Mouse (Mus musculus): ENCODE data around the gene Ric8b. TPM values are rescaled to one million over a fixed set of nuclear protein-coding genes. Genes with fewer than 3 reads are reported as not detected.
A peak's percentile ranks its signal among the peaks of the same experiment; 100 is the strongest.

Gene Ric8b
- total RNA-seq, 2 experiments from 2014 or later = 46.4 to 64.5 TPM

- intact Hi-C loops (cut with DNase I) = no loop called here
- DNase-seq (ENCODE audit: low spot score in 2 of 2) = no peak
These were observed 121.4 kb downstream of the Ric8b start for GRCm38 (mm10) chr10:85038852-85039251.

GRCm38 (mm10) chr10:85044191-85044711 is 126.8 kb downstream of the Ric8b start:
- intact Hi-C loops (cut with DNase I) = loop anchor here (2.0 to 10.0 kb wide), 2 partner anchors 403 to 529 kb away; no protein-coding TSS in a partner anchor
- no peak for DNase-seq (ENCODE audit: low spot score in 2 of 2)

GRCm38 (mm10) chr10:85044732-85045720 is 127.6 kb downstream of the Ric8b start:
- intact Hi-C loops (cut with DNase I) = loop anchor here (2.0 to 10.0 kb wide), 3 partner anchors 33 to 530 kb away; no protein-coding TSS in a partner anchor
- DNase-seq (ENCODE audit: low spot score in 2 of 2) = peak in 1 of 2 experiments; percentile 31

- DNase-seq (ENCODE audit: low spot score in 2 of 2) = no peak
- intact Hi-C loops (cut with DNase I) = loop anchor here (5.0 to 10.0 kb wide), 2 partner anchors 34 to 532 kb away; no protein-coding TSS in a partner anchor
These were observed 129.2 kb downstream of the Ric8b start for GRCm38 (mm10) chr10:85046585-85046984.

GRCm38 (mm10) chr10:85048008-85048407 is 130.6 kb downstream of the Ric8b start:
- intact Hi-C loops (cut with DNase I) = loop anchor here (5.0 to 10.0 kb wide), 2 partner anchors 36 to 533 kb away; no protein-coding TSS in a partner anchor
- no peak for DNase-seq (ENCODE audit: low spot score in 2 of 2)

- no peak for DNase-seq (ENCODE audit: low spot score in 2 of 2)
- intact Hi-C loops (cut with DNase I) = no loop called here
These were observed 133.3 kb downstream of the Ric8b start for GRCm38 (mm10) chr10:85050668-85051208.

GRCm38 (mm10) chr10:85052451-85052850 is 135.0 kb downstream of the Ric8b start:
- DNase-seq (ENCODE audit: low spot score in 2 of 2) = no peak
- intact Hi-C loops (cut with DNase I) = no loop called here

- DNase-seq (ENCODE audit: low spot score in 2 of 2) = no peak
- intact Hi-C loops (cut with DNase I) = no loop called here
These were observed 137.5 kb downstream of the Ric8b start for GRCm38 (mm10) chr10:85054876-85055275.

Other genes starting within 250 kb of the Ric8b start
- 10 to 100 TPM in 1 of 2 experiments, 1 to 10 TPM in 1; 9.3 to 11.3 TPM for gene Rfx4, start 161.6 kb upstream of the Ric8b start, total RNA-seq (2021)
- gene Fhl4, start 184.9 kb downstream of the Ric8b start, total RNA-seq (2021) = under 1 TPM; 0.63 to 0.69 TPM
- gene Tmem263, start 185.0 kb downstream of the Ric8b start, total RNA-seq (2021) = 10 to 100 TPM; 34.5 to 39.8 TPM
- gene Mterf2, start 210.4 kb downstream of the Ric8b start, total RNA-seq (2021) = 10 to 100 TPM; 14.0 to 14.8 TPM